ENCODE assay signal across 8 mouse cellular contexts in genomic region chr19:7269290-7270044, GRCm38 (mm10). TPM values are rescaled to one million over a fixed set of nuclear protein-coding genes. Genes with fewer than 3 reads are reported as not detected.
DNase-seq lines count a peak whose midpoint lies in the region; ATAC-seq lines count a peak whose summit lies in the region.

No protein-coding gene starts in this region.

- H3K9ac ChIP-seq in kidney, embryonic 14.5 days (ENCODE audit: low read depth, low read length): peak overlapping the region; percentile 95
- peak overlapping the region; percentile 84 for H3K9ac ChIP-seq in intestine, embryonic 15.5 days
- peak overlapping the region; percentile 82 for H3K9ac ChIP-seq in neural tube, embryonic 14.5 days (replicated peaks; ENCODE audit: low read depth, low read length)

- H3K4me2 ChIP-seq in kidney, embryonic 14.5 days (replicated peaks; ENCODE audit: low read depth, low read length): peak overlapping the region; percentile 84
- H3K4me2 ChIP-seq in intestine, embryonic 15.5 days (replicated peaks): peak overlapping the region; percentile 90
- H3K4me2 ChIP-seq in neural tube, embryonic 14.5 days (ENCODE audit: low read depth, low read length): peak overlapping the region; percentile 88

- ATAC-seq in kidney, embryonic 14.5 days (ENCODE audit: low FRiP score, low TSS enrichment): no peak
- no peak for ATAC-seq in intestine, embryonic 15.5 days
- peak; percentile 9; the same call in 1 of the 2 replicates for ATAC-seq in neural tube, embryonic 14.5 days (ENCODE audit: low read depth)

- H3K4me3 ChIP-seq in kidney, embryonic 14.5 days (ENCODE audit: low read length): peak overlapping the region; percentile 84
- peak overlapping the region; percentile 97 for H3K4me3 ChIP-seq in forebrain, embryonic 10.5 days
- H3K4me3 ChIP-seq in intestine, embryonic 15.5 days (replicated peaks): peak overlapping the region; percentile 76
- peak overlapping the region; percentile 77 for H3K4me3 ChIP-seq in neural tube, embryonic 14.5 days (ENCODE audit: low read depth, low read length)

- H3K27ac ChIP-seq in kidney, embryonic 14.5 days (ENCODE audit: low read depth, low read length): peak overlapping the region; percentile 0; the same call in 1 of the 2 replicates
- H3K27ac ChIP-seq in forebrain, embryonic 10.5 days: peak overlapping the region; percentile 100
- peak overlapping the region; percentile 95; the same call in 1 of the 2 replicates for H3K27ac ChIP-seq in intestine, embryonic 15.5 days
- H3K27ac ChIP-seq in neural tube, embryonic 14.5 days (ENCODE audit: low read depth, low read length): peak overlapping the region; percentile 95; the same call in 1 of the 2 replicates

- no peak for DNase-seq in kidney, adult 9 months
- peak; percentile 47 for DNase-seq in MN1 (ENCODE audit: low spot score)
- no peak for DNase-seq in forebrain, embryonic 10.5 days (ENCODE audit: extremely low spot score, low spot score)
- DNase-seq in right cerebral cortex, postnatal 25 days: no peak
- no peak for DNase-seq in layer of hippocampus, postnatal 25 days (ENCODE audit: extremely low spot score in 1 of 2, low spot score in 1 of 2)

- H3K27me3 ChIP-seq in kidney, embryonic 14.5 days (ENCODE audit: control insufficient read depth, insufficient read depth, low read length): no peaks in the 10 kb centered on the region
- H3K27me3 ChIP-seq in forebrain, embryonic 10.5 days (ENCODE audit: poor library complexity, severe bottlenecking): no peaks in the 10 kb centered on the region
- H3K27me3 ChIP-seq in intestine, embryonic 15.5 days (replicated peaks): no peaks in the 10 kb centered on the region
- no peaks in the 10 kb centered on the region for H3K27me3 ChIP-seq in neural tube, embryonic 14.5 days (ENCODE audit: control insufficient read depth, insufficient read depth, low read length)

- H3K4me1 ChIP-seq in kidney, embryonic 14.5 days (ENCODE audit: control insufficient read depth, insufficient read depth, low read length): peaks cover 46% of the 10 kb centered on the region
- H3K4me1 ChIP-seq in forebrain, embryonic 10.5 days: peaks cover 84% of the 10 kb centered on the region
- peaks cover 53% of the 10 kb centered on the region for H3K4me1 ChIP-seq in intestine, embryonic 15.5 days (replicated peaks)
- H3K4me1 ChIP-seq in neural tube, embryonic 14.5 days (ENCODE audit: control insufficient read depth, insufficient read depth, low read length): peaks cover 50% of the 10 kb centered on the region

- H3K36me3 ChIP-seq in kidney, embryonic 14.5 days (ENCODE audit: control insufficient read depth, insufficient read depth, low read length): peaks cover 38% of the 10 kb centered on the region
- H3K36me3 ChIP-seq in forebrain, embryonic 10.5 days (replicated peaks): peaks cover 50% of the 10 kb centered on the region
- peaks cover 9% of the 10 kb centered on the region; the same call in 1 of the 2 replicates for H3K36me3 ChIP-seq in intestine, embryonic 15.5 days
- peaks cover 32% of the 10 kb centered on the region for H3K36me3 ChIP-seq in neural tube, embryonic 14.5 days (ENCODE audit: control insufficient read depth, insufficient read depth, low read length)

- no peaks in the 10 kb centered on the region for H3K9me3 ChIP-seq in kidney, embryonic 14.5 days (ENCODE audit: control insufficient read depth, low read length)
- H3K9me3 ChIP-seq in forebrain, embryonic 10.5 days: peaks cover 5% of the 10 kb centered on the region; the same call in 1 of the 2 replicates
- no peaks in the 10 kb centered on the region for H3K9me3 ChIP-seq in intestine, embryonic 15.5 days
- H3K9me3 ChIP-seq in neural tube, embryonic 14.5 days (ENCODE audit: control insufficient read depth, low read length): no peaks in the 10 kb centered on the region

- WGBS in kidney, embryonic 14.5 days: 7% methylated on average over 11 of the region's 11 CpGs
- 13% methylated on average over 11 of the region's 11 CpGs for WGBS in forebrain, embryonic 10.5 days
- WGBS in intestine, embryonic 15.5 days: 16% methylated on average over 11 of the region's 11 CpGs
- WGBS in neural tube, embryonic 14.5 days: 9% methylated on average over 11 of the region's 11 CpGs

RNA-seq across cellular contexts. Expression of gene Rcor2, which starts 2.3 kb away (rescaled TPM):
- 9.8 and 16.0 TPM in 2 replicates for polyA plus RNA-seq in kidney, embryonic 14.5 days (2014; fragmentation: Nextera tagmentation; extraction: Ambion mirVana)
- 61.7 and 64.0 TPM in 2 replicates for polyA plus RNA-seq in forebrain, embryonic 10.5 days (2016; fragmentation: Nextera tagmentation; extraction: Ambion mirVana)
- polyA plus RNA-seq in intestine, embryonic 15.5 days (2015; fragmentation: Nextera tagmentation; extraction: Ambion mirVana): 12.1 and 12.8 TPM in 2 replicates
- polyA plus RNA-seq in neural tube, embryonic 14.5 days (2014; fragmentation: Nextera tagmentation; extraction: Ambion mirVana): 8.4 and 10.8 TPM in 2 replicates
- total RNA-seq in layer of hippocampus, postnatal 25 days (2021): 10 to 100 TPM; 17.4 to 20.0 TPM

RNA-seq across cellular contexts. Expression of gene Naa40, which starts 28.5 kb away (rescaled TPM):
- 57.8 and 90.7 TPM in 2 replicates for polyA plus RNA-seq in kidney, embryonic 14.5 days (2014; fragmentation: Nextera tagmentation; extraction: Ambion mirVana)
- polyA plus RNA-seq in forebrain, embryonic 10.5 days (2016; fragmentation: Nextera tagmentation; extraction: Ambion mirVana): 106 and 107 TPM in 2 replicates
- 49.8 and 52.9 TPM in 2 replicates for polyA plus RNA-seq in intestine, embryonic 15.5 days (2015; fragmentation: Nextera tagmentation; extraction: Ambion mirVana)
- polyA plus RNA-seq in neural tube, embryonic 14.5 days (2014; fragmentation: Nextera tagmentation; extraction: Ambion mirVana): 68.7 and 71.3 TPM in 2 replicates
- 10 to 100 TPM; 24.6 to 34.6 TPM for total RNA-seq in layer of hippocampus, postnatal 25 days (2021)

RNA-seq across cellular contexts. Expression of gene Cox8a, which starts 52.1 kb away (rescaled TPM):
- polyA plus RNA-seq in kidney, embryonic 14.5 days (2014; fragmentation: Nextera tagmentation; extraction: Ambion mirVana): 1,171 and 1,487 TPM in 2 replicates
- polyA plus RNA-seq in forebrain, embryonic 10.5 days (2016; fragmentation: Nextera tagmentation; extraction: Ambion mirVana): 862 and 888 TPM in 2 replicates
- 1,343 and 1,351 TPM in 2 replicates for polyA plus RNA-seq in intestine, embryonic 15.5 days (2015; fragmentation: Nextera tagmentation; extraction: Ambion mirVana)
- polyA plus RNA-seq in neural tube, embryonic 14.5 days (2014; fragmentation: Nextera tagmentation; extraction: Ambion mirVana): 1,130 and 1,330 TPM in 2 replicates
- total RNA-seq in layer of hippocampus, postnatal 25 days (2021): 1,000 to 10,000 TPM; 1,060 to 1,153 TPM

Comparison
In these comparisons a context has a peak if more than half of its experiments do, and no peak if none do; other contexts are left out.
1. H3K27ac ChIP-seq: peak in every context shown above with its lines; median percentile 100 in forebrain, embryonic 10.5 days; 95 in intestine, embryonic 15.5 days; 95 in neural tube, embryonic 14.5 days; 0 in kidney, embryonic 14.5 days.